Mouse (Mus musculus): ENCODE measurements at regions not wholly inside any gene's neighbourhood (a gene's known extent, or its start where the extent isn't known, plus 50 kb on each side); places are given as distances from the start of the nearest gene placed in this dataset.

- TF ChIP-seq GATA2 (IDR thresholded peaks at IDR 0.05; ENCODE audit: borderline replicate concordance, low read depth, low read length), result no peak
- no peak for TF ChIP-seq TAL1 (conservative IDR thresholded peaks at IDR 0.05; ENCODE audit: low read depth, low read length)
- TF ChIP-seq GATA1 (IDR thresholded peaks at IDR 0.05; ENCODE audit: borderline replicate concordance, low read length), result no peak
- TF ChIP-seq POLR2AphosphoS5 (IDR thresholded peaks at IDR 0.05; ENCODE audit: insufficient replicate concordance, low read depth, low read length), result no peak
Observed at GRCm38 (mm10) chr10:23448976-23449859, 98.6 kb upstream of the Eya4 start.

GRCm38 (mm10) chr10:23430376-23430775 is 79.8 kb upstream of the Eya4 start:
- Histone ChIP-seq H3K27me3 (ENCODE audit: insufficient read depth, low read length) (no peaks in the 10 kb centered on the region), H3K4me1 (ENCODE audit: insufficient read depth, low read depth, low read length) (no peaks in the 10 kb centered on the region), H3K4me3 (ENCODE audit: low read depth, low read length) (no peak overlapping the region), H3K9me3 (replicated peaks) (no peaks in the 10 kb centered on the region), H3K36me3 (replicated peaks) (no peaks in the 10 kb centered on the region)
- DNase-seq (ENCODE audit: low spot score) (no peak), ATAC-seq (ENCODE audit: extremely low read depth, insufficient number of reproducible peaks, low FRiP score, poor library complexity, severe bottlenecking) (no peak)
- TF ChIP-seq GATA1 (IDR thresholded peaks at IDR 0.05; ENCODE audit: borderline replicate concordance, low read length) (no peak), GATA2 (IDR thresholded peaks at IDR 0.05; ENCODE audit: borderline replicate concordance, low read depth, low read length) (no peak), TAL1 (conservative IDR thresholded peaks at IDR 0.05; ENCODE audit: low read depth, low read length) (no peak), CTCF (IDR thresholded peaks at IDR 0.05; ENCODE audit: low read depth, low read length) (no peak), POLR2AphosphoS5 (IDR thresholded peaks at IDR 0.05; ENCODE audit: insufficient replicate concordance, low read depth, low read length) (no peak)

More at GRCm38 (mm10) chr10:23448976-23449859, 98.6 kb upstream of the Eya4 start:
- Histone ChIP-seq H3K4me1 (ENCODE audit: insufficient read depth, low read depth, low read length) (no peaks in the 10 kb centered on the region), H3K36me3 (replicated peaks) (no peaks in the 10 kb centered on the region), H3K27me3 (ENCODE audit: insufficient read depth, low read length) (no peaks in the 10 kb centered on the region), H3K4me3 (ENCODE audit: low read depth, low read length) (no peak overlapping the region), H3K9me3 (replicated peaks) (no peaks in the 10 kb centered on the region)
- ATAC-seq (ENCODE audit: extremely low read depth, insufficient number of reproducible peaks, low FRiP score, poor library complexity, severe bottlenecking) (no peak), DNase-seq (ENCODE audit: low spot score) (no peak)

GRCm38 (mm10) chr10:23413794-23414518 is 63.4 kb upstream of the Eya4 start:
- Histone ChIP-seq H3K9me3 (replicated peaks) (no peaks in the 10 kb centered on the region), H3K4me3 (ENCODE audit: low read depth, low read length) (no peak overlapping the region), H3K27me3 (ENCODE audit: insufficient read depth, low read length) (no peaks in the 10 kb centered on the region), H3K36me3 (replicated peaks) (no peaks in the 10 kb centered on the region), H3K4me1 (ENCODE audit: insufficient read depth, low read depth, low read length) (no peaks in the 10 kb centered on the region)
- ATAC-seq (ENCODE audit: extremely low read depth, insufficient number of reproducible peaks, low FRiP score, poor library complexity, severe bottlenecking) (no peak), DNase-seq (ENCODE audit: low spot score) (no peak)
- no peak for TF ChIP-seq POLR2AphosphoS5 (IDR thresholded peaks at IDR 0.05; ENCODE audit: insufficient replicate concordance, low read depth, low read length)
- no peak for TF ChIP-seq GATA2 (IDR thresholded peaks at IDR 0.05; ENCODE audit: borderline replicate concordance, low read depth, low read length)
- no peak for TF ChIP-seq CTCF (IDR thresholded peaks at IDR 0.05; ENCODE audit: low read depth, low read length)
- no peak for TF ChIP-seq GATA1 (IDR thresholded peaks at IDR 0.05; ENCODE audit: borderline replicate concordance, low read length)
- TF ChIP-seq TAL1 (conservative IDR thresholded peaks at IDR 0.05; ENCODE audit: low read depth, low read length), result no peak

GRCm38 (mm10) chr10:23403351-23403938 is 52.9 kb upstream of the Eya4 start:
- TF ChIP-seq GATA2 (IDR thresholded peaks at IDR 0.05; ENCODE audit: borderline replicate concordance, low read depth, low read length) (no peak), GATA1 (IDR thresholded peaks at IDR 0.05; ENCODE audit: borderline replicate concordance, low read length) (no peak), CTCF (IDR thresholded peaks at IDR 0.05; ENCODE audit: low read depth, low read length) (no peak), POLR2AphosphoS5 (IDR thresholded peaks at IDR 0.05; ENCODE audit: insufficient replicate concordance, low read depth, low read length) (no peak), TAL1 (conservative IDR thresholded peaks at IDR 0.05; ENCODE audit: low read depth, low read length) (no peak)
- DNase-seq (ENCODE audit: low spot score), result no peak
- no peak for ATAC-seq (ENCODE audit: extremely low read depth, insufficient number of reproducible peaks, low FRiP score, poor library complexity, severe bottlenecking)
- Histone ChIP-seq H3K27me3 (ENCODE audit: insufficient read depth, low read length) (no peaks in the 10 kb centered on the region), H3K4me3 (ENCODE audit: low read depth, low read length) (no peak overlapping the region), H3K36me3 (replicated peaks) (no peaks in the 10 kb centered on the region), H3K4me1 (ENCODE audit: insufficient read depth, low read depth, low read length) (no peaks in the 10 kb centered on the region), H3K9me3 (replicated peaks) (no peaks in the 10 kb centered on the region)
